Mouse (Mus musculus) kidney, postnatal 0 days (tissue): ENCODE results near the gene Rbm44. TPM values are rescaled to one million over a fixed set of nuclear protein-coding genes. Genes with fewer than 3 reads are reported as not detected.

ENCODE experiments used
- ATAC-seq: fragments of 200-750 bp; cut with Nextera tagmentation; replicated peaks from 2 replicates; pipeline ENCODE4 v1.8.0; 2017; ENCODE audit warnings: low read depth, moderate number of reproducible peaks, moderate TSS enrichment, moderate library complexity; ENCODE audit not compliant: low FRiP score
- DNase-seq: peaks from one replicate; pipeline ENCODE4 v3.0.0-alpha.2; 2016; ENCODE audit warnings: low spot score
- H3K27ac ChIP-seq: fragments of 300-500 bp; sonication (generic); 2 replicates; pipeline ENCODE4 v1.5.1; 2014; ENCODE audit warnings: mild to moderate bottlenecking
- H3K27me3 ChIP-seq: fragments of 300-500 bp; sonication (generic); 2 replicates; pipeline ENCODE4 v1.6.1; 2014; ENCODE audit warnings: low read length, mixed read lengths; ENCODE audit not compliant: insufficient read depth
- H3K36me3 ChIP-seq: fragments of 300-500 bp; sonication (generic); 2 replicates; pipeline ENCODE4 v1.6.1; 2014; ENCODE audit warnings: low read length, mixed read lengths; ENCODE audit not compliant: insufficient read depth
- H3K4me1 ChIP-seq: fragments of 300-500 bp; sonication (generic); replicated peaks from 2 replicates; pipeline ENCODE4 v1.6.1; 2014; ENCODE audit warnings: antibody characterized with exemption, low read length, mixed read lengths; ENCODE audit not compliant: insufficient read depth
- H3K4me2 ChIP-seq: fragments of 300-500 bp; sonication (generic); 2 replicates; pipeline ENCODE4 v1.6.1; 2014; ENCODE audit warnings: mild to moderate bottlenecking, low read length, moderate library complexity, mixed read lengths
- H3K4me3 ChIP-seq: fragments of 300-500 bp; sonication (generic); replicated peaks from 2 replicates; pipeline ENCODE4 v1.5.1; 2014; ENCODE audit warnings: low read depth, low read length
- H3K9ac ChIP-seq: fragments of 300-500 bp; sonication (generic); 2 replicates; pipeline ENCODE4 v1.6.1; 2014; ENCODE audit warnings: low read depth, low read length
- H3K9me3 ChIP-seq: fragments of 300-500 bp; sonication (generic); replicated peaks from 2 replicates; pipeline ENCODE4 v1.6.1; 2016; ENCODE audit warnings: low read length, inconsistent platforms, mixed read lengths
- CTCF ChIP-seq: IDR thresholded peaks from 2 replicates; pipeline ENCODE4 v1.5.1; 2016; ENCODE audit warnings: antibody characterized with exemption, low read depth, mild to moderate bottlenecking, moderate library complexity
- WGBS: fragments of 180-500 bp; shearing (Covaris S2); extraction: QIAGEN DNeasy Blood & Tissue Kit; methylation state at CpG from one replicate; pipeline ENCODE4 v1.1.7; 2014; 5-methylcytosine and 5-hydroxymethylcytosine counted together
- polyA plus RNA-seq: library from polyadenylated mRNA; unstranded; fragments of >200 nt; fragmentation: Nextera tagmentation; extraction: Ambion mirVana; gene quantifications from 2 replicates; pipeline ENCODE4 v1.2.1, GENCODE M21; 2015

Rbm44 gene
- polyA plus RNA-seq, 1 experiment from 2014 or later: 0.20 TPM

- WGBS: 9% methylated on average over 13 of the region's 14 CpGs
- ATAC-seq: no peak
- TF ChIP-seq CTCF: no peak
Observed at GRCm38 (mm10) chr1:91180174-91180565, 35.3 kb downstream of the Rbm44 start.

DNA sequence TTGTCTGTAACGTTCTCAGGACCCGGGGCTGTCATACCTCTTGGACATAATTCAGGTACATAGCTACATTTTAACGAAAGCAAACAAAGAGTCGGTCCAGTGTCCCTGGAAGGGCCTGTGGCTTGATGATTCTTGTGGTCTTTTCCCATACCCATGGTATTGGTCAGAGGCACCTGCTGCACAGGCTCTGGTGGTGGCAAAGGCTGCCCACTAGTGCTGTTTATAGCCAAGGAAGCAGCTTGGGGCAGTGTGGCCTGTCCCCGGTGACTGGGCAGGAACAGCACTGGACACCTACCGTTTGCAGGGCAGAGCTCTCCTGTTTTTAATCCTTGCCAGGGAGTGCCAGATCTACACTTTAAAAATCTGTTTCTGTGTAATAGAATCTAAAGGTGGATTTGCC is 35.8 kb downstream of the Rbm44 start:
- H3K36me3 ChIP-seq: no peaks in the 10 kb centered on the region
- H3K9me3 ChIP-seq: no peaks in the 10 kb centered on the region
- WGBS: 62% methylated on average over 6 of the region's 6 CpGs
- ATAC-seq (no peak), DNase-seq (no peak)
- H3K4me1 ChIP-seq: peaks cover 7% of the 10 kb centered on the region
- no peak overlapping the region for H3K4me2 ChIP-seq
- no peak for TF ChIP-seq CTCF
- H3K4me3 ChIP-seq: no peak overlapping the region
- H3K27ac ChIP-seq: no peak overlapping the region
- H3K27me3 ChIP-seq: no peaks in the 10 kb centered on the region
- no peak overlapping the region for H3K9ac ChIP-seq

More at GRCm38 (mm10) chr1:91180174-91180565, 35.3 kb downstream of the Rbm44 start:
- H3K4me3 ChIP-seq: peak overlapping the region; percentile 36
- H3K4me1 ChIP-seq: peaks cover 7% of the 10 kb centered on the region
- H3K36me3 ChIP-seq: no peaks in the 10 kb centered on the region
- no peaks in the 10 kb centered on the region for H3K27me3 ChIP-seq
- H3K4me2 ChIP-seq: peak overlapping the region; percentile 75
- no peak overlapping the region for H3K27ac ChIP-seq
- H3K9me3 ChIP-seq: no peaks in the 10 kb centered on the region
- DNase-seq: no peak
- H3K9ac ChIP-seq: peak overlapping the region; percentile 52

DNA sequence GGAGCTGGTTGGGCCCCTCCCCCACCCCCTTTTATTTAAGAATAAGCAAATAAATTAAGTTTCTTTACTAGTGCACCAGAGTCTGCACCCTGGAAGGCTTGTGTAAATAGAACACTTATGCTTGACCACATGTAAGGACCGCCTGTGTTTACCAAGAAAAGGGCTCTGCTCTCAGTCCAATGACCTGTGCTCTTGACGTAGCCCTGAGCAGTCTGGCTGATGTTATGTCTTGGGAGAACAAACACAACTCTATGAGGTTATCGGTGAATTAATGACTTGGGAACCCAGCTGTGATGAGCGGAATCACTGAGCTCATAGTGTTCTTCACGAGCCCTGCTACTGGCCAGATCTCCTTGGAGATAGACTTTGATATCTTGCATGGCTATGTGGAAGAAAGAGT is 36.4 kb downstream of the Rbm44 start:
- H3K9me3 ChIP-seq: no peaks in the 10 kb centered on the region; the same call in 1 of the 2 replicates
- H3K27ac ChIP-seq: no peak overlapping the region
- H3K27me3 ChIP-seq: no peaks in the 10 kb centered on the region
- peak; percentile 74 for DNase-seq
- H3K4me1 ChIP-seq: peaks cover 7% of the 10 kb centered on the region
- no peak for TF ChIP-seq CTCF
- H3K36me3 ChIP-seq: no peaks in the 10 kb centered on the region
- no peak for ATAC-seq
- H3K9ac ChIP-seq: no peak overlapping the region
- 36% methylated on average over 5 of the region's 5 CpGs for WGBS
- H3K4me3 ChIP-seq: no peak overlapping the region
- H3K4me2 ChIP-seq: no peak overlapping the region

GRCm38 (mm10) chr1:91181784-91182450 is 37.0 kb downstream of the Rbm44 start:
- no peak overlapping the region for H3K27ac ChIP-seq
- DNase-seq (peak; percentile 23), ATAC-seq (no peak)
- H3K4me3 ChIP-seq: no peak overlapping the region
- no peaks in the 10 kb centered on the region for H3K36me3 ChIP-seq
- H3K9ac ChIP-seq: no peak overlapping the region
- TF ChIP-seq CTCF: no peak
- H3K9me3 ChIP-seq: no peaks in the 10 kb centered on the region; the same call in 1 of the 2 replicates
- peaks cover 7% of the 10 kb centered on the region for H3K4me1 ChIP-seq
- H3K4me2 ChIP-seq: peak overlapping the region; percentile 14; the same call in 1 of the 2 replicates
- H3K27me3 ChIP-seq: no peaks in the 10 kb centered on the region
- 38% methylated on average over 12 of the region's 12 CpGs for WGBS

DNA sequence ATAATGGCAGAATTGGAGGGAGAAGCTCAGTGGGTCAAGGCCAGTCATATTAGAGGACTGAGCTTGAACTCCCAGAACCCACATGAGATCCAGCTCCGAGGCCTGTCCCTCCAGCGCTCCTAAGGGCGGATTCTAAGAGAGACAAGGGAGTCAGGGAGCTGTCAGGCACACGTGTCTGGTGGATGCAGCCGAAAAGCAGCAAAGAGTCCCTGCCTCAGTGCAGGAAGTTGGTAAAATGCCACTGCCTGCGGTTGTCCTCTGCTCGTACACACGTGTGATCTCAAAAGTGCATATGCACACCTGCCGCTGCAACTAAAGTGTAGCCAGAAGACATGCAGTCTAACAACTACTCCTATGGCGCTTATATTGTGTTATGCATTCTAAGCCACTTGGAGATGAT is 38.4 kb downstream of the Rbm44 start:
- DNase-seq: no peak
- no peak for TF ChIP-seq CTCF
- no peaks in the 10 kb centered on the region for H3K27me3 ChIP-seq
- 81% methylated on average over 10 of the region's 10 CpGs for WGBS
- no peak for ATAC-seq
- H3K4me3 ChIP-seq: no peak overlapping the region
- no peaks in the 10 kb centered on the region for H3K36me3 ChIP-seq
- no peak overlapping the region for H3K4me2 ChIP-seq
- H3K9me3 ChIP-seq: no peaks in the 10 kb centered on the region; the same call in 1 of the 2 replicates
- no peak overlapping the region for H3K27ac ChIP-seq
- peaks cover 7% of the 10 kb centered on the region for H3K4me1 ChIP-seq
- H3K9ac ChIP-seq: no peak overlapping the region

DNA sequence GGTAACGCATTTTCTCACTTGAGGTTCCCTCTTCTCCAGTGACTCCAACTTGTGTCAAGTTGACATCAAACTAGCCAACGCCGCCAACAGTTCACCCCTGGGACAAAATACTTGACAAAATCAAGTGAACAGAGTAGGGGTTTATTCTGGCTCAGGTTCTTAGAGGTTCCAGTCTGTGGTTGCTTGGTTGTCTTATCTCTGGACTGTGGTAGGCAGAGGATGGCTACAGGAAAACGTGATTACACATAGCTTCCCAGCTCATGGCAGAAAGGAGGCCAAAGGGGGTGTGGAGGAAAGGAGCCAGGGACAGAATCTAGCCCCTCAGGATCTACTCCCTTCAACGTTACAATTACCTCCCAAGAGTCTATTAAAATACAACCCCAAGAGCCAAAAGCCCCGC is 41.8 kb downstream of the Rbm44 start:
- no peaks in the 10 kb centered on the region for H3K36me3 ChIP-seq
- DNase-seq: no peak
- no peak for ATAC-seq
- H3K27me3 ChIP-seq: no peaks in the 10 kb centered on the region
- TF ChIP-seq CTCF: no peak
- no peak overlapping the region for H3K9ac ChIP-seq
- no peak overlapping the region for H3K4me2 ChIP-seq
- H3K4me1 ChIP-seq: no peaks in the 10 kb centered on the region
- WGBS: 78% methylated on average over 6 of the region's 6 CpGs
- no peak overlapping the region for H3K4me3 ChIP-seq
- no peaks in the 10 kb centered on the region; the same call in 1 of the 2 replicates for H3K9me3 ChIP-seq
- no peak overlapping the region for H3K27ac ChIP-seq
